Mouse (Mus musculus): ENCODE data around the gene Spsb4.

Gene Spsb4

GRCm38 (mm10) chr9:96908737-96909136 lies 109.9 kb downstream of the Spsb4 start:
- no peak for DNase-seq (ENCODE audit: extremely low spot score, low read depth, low spot score)

GRCm38 (mm10) chr9:96904360-96905355 lies 114.0 kb downstream of the Spsb4 start:
- DNase-seq (ENCODE audit: extremely low spot score, low read depth, low spot score) = no peak

- no peak for DNase-seq (ENCODE audit: extremely low spot score, low read depth, low spot score)
Observed at GRCm38 (mm10) chr9:96899717-96900116, 118.9 kb downstream of the Spsb4 start.

- DNase-seq (ENCODE audit: extremely low spot score, low read depth, low spot score) = no peak
Observed at GRCm38 (mm10) chr9:96899004-96899403, 119.6 kb downstream of the Spsb4 start.

- no peak for DNase-seq (ENCODE audit: extremely low spot score, low read depth, low spot score)
Observed at GRCm38 (mm10) chr9:96896690-96897089, 122.0 kb downstream of the Spsb4 start.

- DNase-seq (ENCODE audit: extremely low spot score, low read depth, low spot score) = no peak
Observed at GRCm38 (mm10) chr9:96893582-96893981, 125.1 kb downstream of the Spsb4 start.

All from hindlimb bud, embryonic 11.5 days (tissue).